Mouse (Mus musculus) gastrocnemius, adult 2 months (tissue): ENCODE measurements around the gene Zfp869. TPM values are rescaled to one million over a fixed set of nuclear protein-coding genes. Genes with fewer than 3 reads are reported as not detected.

Source experiments
- DNase-seq: peaks from one replicate; pipeline ENCODE4 v3.0.0; 2022
- H3K27ac ChIP-seq: fragments of 200-600 bp; 2 replicates; pipeline ENCODE4 v1.8.1; 2022; ENCODE audit warnings: mild to moderate bottlenecking
- H3K4me3 ChIP-seq: fragments of 200-600 bp; 2 replicates; pipeline ENCODE4 v1.8.1; 2022; ENCODE audit warnings: mild to moderate bottlenecking, moderate library complexity
- CTCF ChIP-seq: fragments of 200-600 bp; IDR thresholded peaks from 2 replicates; pipeline ENCODE4 v1.8.1; 2022; ENCODE audit warnings: antibody characterized with exemption, mild to moderate bottlenecking, moderate library complexity
- intact Hi-C: fragments of 180-260 bp; cut with DNase I; formaldehyde crosslinking; loops from one replicate; pipeline ENCODE4 v1.15.1; 2025
- total RNA-seq, 2 experiments: library from RNA; stranded (reverse); gene quantifications; 2 replicates each; pipeline ENCODE4 v1.2.3; 2021

The Zfp869 gene
- total RNA-seq, 2 experiments from 2014 or later = 15.0 to 15.9 TPM

DNA sequence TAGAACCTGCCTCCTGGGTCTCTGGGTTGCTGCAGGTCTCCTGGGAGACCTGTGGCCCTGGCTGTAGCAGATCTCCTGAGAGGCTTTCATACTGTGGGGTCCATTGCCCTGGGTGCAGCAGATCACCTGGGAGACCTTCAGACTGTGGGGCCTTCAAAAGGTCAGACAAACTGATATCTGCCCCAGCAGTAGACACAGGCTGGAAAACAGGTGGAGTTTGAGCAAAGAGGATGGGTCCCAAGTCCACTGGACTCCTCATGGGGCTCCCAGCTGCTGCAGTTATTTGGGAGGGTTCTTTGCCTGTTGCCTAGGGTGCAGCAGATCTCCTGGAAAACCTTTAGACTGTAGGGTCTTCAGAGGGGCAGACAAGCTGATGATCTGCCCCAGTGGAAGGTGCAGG is 49.2 kb downstream of the Zfp869 start:
- H3K4me3 ChIP-seq = no peak overlapping the region
- H3K27ac ChIP-seq = no peak overlapping the region
- intact Hi-C loops = no loop called here
- DNase-seq = no peak
- no peak for TF ChIP-seq CTCF

Other genes with a start within 250 kb of the Zfp869 start
- gene Gm7697, start 187.7 kb downstream of the Zfp869 start, total RNA-seq = not detected
- gene Zfp868, start 85.2 kb downstream of the Zfp869 start, total RNA-seq = 1 to 10 TPM; 5.7 to 6.2 TPM
- gene Zfp964, start 56.2 kb downstream of the Zfp869 start, total RNA-seq = under 1 TPM; 0.74 to 0.75 TPM
- gene Zfp963, start 39.2 kb upstream of the Zfp869 start, total RNA-seq = 1 to 10 TPM; 3.4 to 4.1 TPM
- 1 to 10 TPM; 2.4 to 3.0 TPM for gene Gm20422, start 64.2 kb upstream of the Zfp869 start, total RNA-seq
- 10 to 100 TPM in 1 of 2 experiments, 1 to 10 TPM in 1; 9.9 to 10.4 TPM for gene Atp13a1, start 80.4 kb upstream of the Zfp869 start, total RNA-seq
- 10 to 100 TPM; 15.6 to 17.1 TPM for gene Zfp866, start 80.5 kb upstream of the Zfp869 start, total RNA-seq
- gene Gmip, start 98.0 kb upstream of the Zfp869 start, total RNA-seq = 1 to 10 TPM; 3.8 to 5.3 TPM
- under 1 TPM in 1 of 2 experiments, not detected in 1; 0.14 TPM for gene Lpar2, start 111.7 kb upstream of the Zfp869 start, total RNA-seq
- not detected for gene Pbx4, start 121.8 kb upstream of the Zfp869 start, total RNA-seq
- 10 to 100 TPM in 1 of 2 experiments, 1 to 10 TPM in 1; 3.5 to 18.9 TPM for gene Cilp2, start 177.0 kb upstream of the Zfp869 start, total RNA-seq
- gene Tssk6, start 191.5 kb upstream of the Zfp869 start, total RNA-seq = not detected
- gene Ndufa13, start 191.8 kb upstream of the Zfp869 start, total RNA-seq = 100 to 1,000 TPM; 312 to 399 TPM
- gene Yjefn3, start 192.0 kb upstream of the Zfp869 start, total RNA-seq = 10 to 100 TPM in 1 of 2 experiments, 1 to 10 TPM in 1; 9.5 to 14.5 TPM